35 mouse cellular contexts compared by ENCODE assay signal in the genomic region with DNA sequence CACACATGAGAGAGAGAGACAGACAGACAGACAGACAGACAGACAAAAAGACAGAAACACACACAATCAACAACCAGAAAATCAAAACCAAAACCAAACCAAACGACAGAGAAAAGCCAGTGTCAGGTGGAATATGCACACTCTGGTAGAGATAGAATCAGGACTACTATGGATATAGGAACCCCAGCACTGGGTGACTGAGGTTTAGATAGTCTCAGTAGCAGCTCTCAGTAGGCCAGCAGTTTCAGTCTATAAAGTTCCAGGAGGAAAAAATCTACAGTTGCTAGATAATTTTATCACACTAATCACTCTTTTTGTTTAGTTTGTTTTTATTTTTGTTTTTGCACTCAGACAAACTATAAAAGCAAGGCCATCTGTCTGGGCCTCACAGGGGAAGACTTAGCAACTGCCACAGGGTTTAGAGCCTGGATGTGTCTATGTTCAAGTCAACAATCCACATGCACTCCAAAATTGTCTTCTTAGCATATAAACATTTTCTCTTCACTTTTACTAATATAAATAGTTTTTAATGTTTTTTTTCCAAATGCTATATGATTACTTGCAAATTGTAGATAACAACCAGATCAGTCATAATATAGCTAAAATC.
"Had no signal": no experiment of that assay in that cellular context is flagged by ENCODE, and none has a peak within 500 bp of the region (broad histone marks: within the 10 kb centered on the region; RNA-seq: fewer than 3 reads in every experiment).

No protein-coding gene starts in this region.

- DNase-seq: heart, adult 2 months; heart, postnatal 10 days; heart, postnatal 14 days; heart, postnatal 36 days; heart, postnatal 4 days; kidney, adult 11 months; kidney, adult 18-20 months; kidney, adult 2 months; kidney, adult 8-10 months; kidney, adult 9 months; kidney, postnatal 10 days; kidney, postnatal 14 days; kidney, postnatal 25 days; kidney, postnatal 36 days; kidney, postnatal 4 days; layer of hippocampus, adult 9-11 months had no signal

- H3K27me3 ChIP-seq: heart, embryonic 12.5 days; heart, embryonic 13.5 days; heart, embryonic 15.5 days; hindbrain, embryonic 12.5 days; hindbrain, embryonic 13.5 days; hindbrain, embryonic 15.5 days; intestine, embryonic 15.5 days; kidney, embryonic 15.5 days had no signal

- H3K36me3 ChIP-seq: heart, embryonic 10.5 days; heart, embryonic 12.5 days; heart, embryonic 13.5 days; heart, embryonic 15.5 days; hindbrain, embryonic 10.5 days; hindbrain, embryonic 12.5 days; hindbrain, embryonic 13.5 days; hindbrain, embryonic 15.5 days; intestine, embryonic 15.5 days; kidney, embryonic 15.5 days had no signal

- H3K27ac ChIP-seq: heart, adult 2 months; heart, embryonic 10.5 days; heart, embryonic 13.5 days; heart, embryonic 15.5 days; hindbrain, embryonic 10.5 days; hindbrain, embryonic 12.5 days; hindbrain, embryonic 13.5 days; hindbrain, embryonic 14.5 days; hindbrain, embryonic 15.5 days; hindbrain, postnatal 0 days; intestine, embryonic 15.5 days; kidney, embryonic 15.5 days; kidney, postnatal 0 days; layer of hippocampus, adult 2 months had no signal

- H3K4me1 ChIP-seq: heart, embryonic 10.5 days; heart, embryonic 12.5 days; heart, embryonic 13.5 days; heart, embryonic 15.5 days; hindbrain, embryonic 10.5 days; hindbrain, embryonic 12.5 days; hindbrain, embryonic 13.5 days; hindbrain, embryonic 15.5 days; intestine, embryonic 15.5 days; kidney, embryonic 15.5 days had no signal

- ATAC-seq: hindbrain, embryonic 16.5 days; hindbrain, postnatal 0 days; inflammation-experienced regulatory T-cells, adult 6 months; intestine, embryonic 15.5 days; intestine, embryonic 16.5 days; intestine, postnatal 0 days had no signal

- H3K4me3 ChIP-seq: heart, adult 2 months; heart, embryonic 10.5 days; heart, embryonic 12.5 days; heart, embryonic 13.5 days; heart, embryonic 15.5 days; hindbrain, embryonic 10.5 days; hindbrain, embryonic 12.5 days; hindbrain, embryonic 13.5 days; hindbrain, embryonic 15.5 days; intestine, embryonic 15.5 days; kidney, embryonic 15.5 days; layer of hippocampus, adult 2 months had no signal

- H3K9me3 ChIP-seq: heart, embryonic 10.5 days; heart, embryonic 12.5 days; heart, embryonic 13.5 days; heart, embryonic 15.5 days; hindbrain, embryonic 10.5 days; hindbrain, embryonic 12.5 days; hindbrain, embryonic 13.5 days; hindbrain, embryonic 15.5 days; intestine, embryonic 15.5 days; kidney, embryonic 15.5 days had no signal

- H3K9ac ChIP-seq: heart, embryonic 12.5 days; heart, embryonic 13.5 days; heart, embryonic 15.5 days; hindbrain, embryonic 12.5 days; hindbrain, embryonic 13.5 days; hindbrain, embryonic 14.5 days; hindbrain, embryonic 15.5 days; intestine, embryonic 15.5 days; kidney, embryonic 15.5 days had no signal

- H3K4me2 ChIP-seq: heart, embryonic 11.5 days; heart, embryonic 12.5 days; heart, embryonic 13.5 days; heart, embryonic 15.5 days; hindbrain, embryonic 12.5 days; hindbrain, embryonic 13.5 days; hindbrain, embryonic 14.5 days; hindbrain, embryonic 15.5 days; intestine, embryonic 15.5 days; kidney, embryonic 15.5 days had no signal
